29 mouse cellular contexts compared by ENCODE assay signal in the genomic region with DNA sequence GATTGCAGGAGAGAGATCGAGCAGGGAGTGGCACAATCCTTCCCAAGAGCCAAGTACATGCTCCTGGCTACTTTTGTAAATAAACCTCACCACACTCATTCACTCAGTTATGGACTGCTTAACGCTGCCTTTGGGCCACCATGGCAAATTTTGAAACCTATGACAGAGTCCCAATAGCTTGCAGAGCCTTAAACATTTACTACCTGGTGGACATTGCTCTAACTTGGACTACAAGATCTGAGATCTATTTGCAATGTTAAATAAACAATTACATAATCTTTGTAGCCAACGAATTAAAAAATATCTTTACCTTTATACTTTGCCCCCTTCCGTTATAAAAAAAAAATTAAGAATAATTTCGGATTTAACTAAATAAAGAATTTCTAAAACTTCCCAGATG.
A peak's percentile ranks its signal among the peaks of the same experiment; 100 is the strongest.
DNase-seq lines count a peak whose midpoint lies in the region; ATAC-seq and TF ChIP-seq lines count a peak whose summit lies in the region.
"Had no signal": no experiment of that assay in that cellular context is flagged by ENCODE, and none has a peak within 500 bp of the region (broad histone marks: within the 10 kb centered on the region; RNA-seq: fewer than 3 reads in every experiment).

No protein-coding gene starts in this region.

- peak overlapping the region; percentile 58 for H3K27ac ChIP-seq in heart, embryonic 13.5 days (replicated peaks)
- peak overlapping the region; percentile 65; the same call in 1 of the 2 replicates for H3K27ac ChIP-seq in kidney, embryonic 15.5 days
- peak overlapping the region; percentile 99 for H3K27ac ChIP-seq in bone marrow macrophage, adult 2 months (ENCODE audit: insufficient read depth, low read depth, low read length)
- H3K27ac ChIP-seq: embryonic facial prominence, embryonic 10.5 days; embryonic facial prominence, embryonic 13.5 days; forebrain, embryonic 10.5 days; forebrain, embryonic 13.5 days; heart, embryonic 10.5 days; hindbrain, embryonic 12.5 days; hindbrain, embryonic 15.5 days had no signal

- H3K9ac ChIP-seq in heart, embryonic 13.5 days = no peak overlapping the region
- H3K9ac ChIP-seq in kidney, embryonic 15.5 days = no peak overlapping the region
- H3K9ac ChIP-seq: embryonic facial prominence, embryonic 13.5 days; forebrain, embryonic 13.5 days; hindbrain, embryonic 12.5 days; hindbrain, embryonic 15.5 days had no signal

- H3K4me2 ChIP-seq in heart, embryonic 13.5 days = no peak overlapping the region
- no peak overlapping the region for H3K4me2 ChIP-seq in kidney, embryonic 15.5 days
- H3K4me2 ChIP-seq: embryonic facial prominence, embryonic 13.5 days; forebrain, embryonic 13.5 days; hindbrain, embryonic 12.5 days; hindbrain, embryonic 15.5 days had no signal

- no peaks in the 10 kb centered on the region for H3K27me3 ChIP-seq in heart, embryonic 13.5 days (replicated peaks)
- H3K27me3 ChIP-seq in kidney, embryonic 15.5 days = no peaks in the 10 kb centered on the region
- H3K27me3 ChIP-seq: CH12.LX; embryonic facial prominence, embryonic 13.5 days; forebrain, embryonic 13.5 days; hindbrain, embryonic 12.5 days; hindbrain, embryonic 15.5 days; Patski had no signal

- H3K9me3 ChIP-seq in heart, embryonic 13.5 days = peaks cover 2% of the 10 kb centered on the region; the same call in 1 of the 2 replicates
- H3K9me3 ChIP-seq in kidney, embryonic 15.5 days (replicated peaks) = no peaks in the 10 kb centered on the region
- H3K9me3 ChIP-seq: forebrain, embryonic 13.5 days; heart, embryonic 10.5 days; hindbrain, embryonic 12.5 days; hindbrain, embryonic 15.5 days had no signal

- no peak for TF ChIP-seq CTCF in bone marrow macrophage, adult 2 months (IDR thresholded peaks at IDR 0.05; ENCODE audit: low read depth, low read length)

- no peak for DNase-seq in heart, adult 18-20 months
- DNase-seq in kidney, postnatal 36 days = no peak
- DNase-seq in fat pad, adult 2 months (ENCODE audit: extremely low read depth, low read depth, low spot score) = peak; percentile 2
- no peak for DNase-seq in gastrocnemius, adult 18-20 months (ENCODE audit: low spot score)
- DNase-seq: adrenal gland, postnatal 10 days; adrenal gland, postnatal 36 days; B cell, adult 2 months; cerebellum, adult 11-12 months; cerebellum, adult 8-10 months; cerebellum, postnatal 10 days; cerebellum, postnatal 36 days; embryo, embryonic 11 days; gastrocnemius, postnatal 25 days had no signal

- H3K4me3 ChIP-seq in heart, embryonic 13.5 days = no peak overlapping the region
- no peak overlapping the region for H3K4me3 ChIP-seq in kidney, embryonic 15.5 days (replicated peaks)
- H3K4me3 ChIP-seq in bone marrow macrophage, adult 2 months (ENCODE audit: insufficient read depth, low read length) = peak overlapping the region; percentile 33; the same call in 1 of the 2 replicates
- H3K4me3 ChIP-seq: embryonic facial prominence, embryonic 10.5 days; embryonic facial prominence, embryonic 13.5 days; erythroblast, embryonic 14.5 days; forebrain, embryonic 10.5 days; forebrain, embryonic 13.5 days; heart, embryonic 10.5 days; hindbrain, embryonic 12.5 days; hindbrain, embryonic 15.5 days had no signal

- no peak for ATAC-seq in heart, embryonic 13.5 days (ENCODE audit: extremely low read depth, insufficient number of reproducible peaks, low FRiP score, low TSS enrichment)
- ATAC-seq in kidney, embryonic 15.5 days (replicated peaks; ENCODE audit: low FRiP score) = no peak
- ATAC-seq: forebrain, embryonic 13.5 days; forebrain, embryonic 16.5 days; intestine, postnatal 0 days; Patski had no signal

- H3K4me1 ChIP-seq in heart, embryonic 13.5 days = peaks cover 44% of the 10 kb centered on the region
- H3K4me1 ChIP-seq in kidney, embryonic 15.5 days = peaks cover 35% of the 10 kb centered on the region
- H3K4me1 ChIP-seq in bone marrow macrophage, adult 2 months (ENCODE audit: control insufficient read depth, insufficient read depth, low read length) = peaks cover 57% of the 10 kb centered on the region

- WGBS in heart, embryonic 13.5 days = 79% methylated on average over 5 of the region's 5 CpGs
- 91% methylated on average over 5 of the region's 5 CpGs for WGBS in kidney, embryonic 15.5 days

- no peaks in the 10 kb centered on the region for H3K36me3 ChIP-seq in heart, embryonic 13.5 days
- H3K36me3 ChIP-seq in kidney, embryonic 15.5 days = no peaks in the 10 kb centered on the region
- H3K36me3 ChIP-seq: embryonic facial prominence, embryonic 10.5 days; embryonic facial prominence, embryonic 13.5 days; forebrain, embryonic 10.5 days; G1E; heart, embryonic 10.5 days; hindbrain, embryonic 12.5 days; hindbrain, embryonic 15.5 days had no signal

- no peak for TF ChIP-seq POLR2A in bone marrow macrophage, adult 2 months (IDR thresholded peaks at IDR 0.05; ENCODE audit: borderline replicate concordance, low read depth, low read length)
